Mouse (Mus musculus) C3H10T1/2 (cell line): ENCODE measurements around the gene Olfr461. TPM values are rescaled to one million over a fixed set of nuclear protein-coding genes. Genes with fewer than 3 reads are reported as not detected.

Source experiments
- polyA plus RNA-seq, 2 experiments: library from polyadenylated mRNA; unstranded; fragments of >200 nt; fragmentation: generic; extraction: Trizol; gene quantifications; one replicate each; pipeline ENCODE4 v1.2.1; 2012; ENCODE audit warnings: missing spikeins in 2 of 2

Gene Olfr461
- polyA plus RNA-seq: not detected

DNA sequence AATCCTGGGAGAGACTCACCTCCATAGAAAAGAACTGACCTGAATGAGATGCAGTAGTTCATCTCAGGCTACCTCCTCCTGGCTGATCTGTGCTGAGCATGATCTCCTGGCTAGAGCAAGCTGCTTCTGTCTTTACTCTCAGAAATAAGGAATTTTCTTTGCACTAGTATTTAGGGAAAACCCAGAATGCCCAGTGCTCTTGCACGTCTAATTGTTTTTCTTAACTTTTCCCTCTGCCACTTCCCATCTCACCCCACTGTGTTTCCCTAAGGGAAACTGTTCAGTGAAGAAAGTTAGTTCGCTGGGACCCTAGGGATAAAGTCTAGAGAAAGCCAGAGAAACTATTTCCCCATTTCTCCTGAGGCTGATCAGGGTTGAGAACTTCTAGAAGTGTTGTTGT is at the start of gene Olfr461:
TSS of gene Olfr461 (minus strand) at position 101 of the 400 bp plus-strand sequence.

DNA sequence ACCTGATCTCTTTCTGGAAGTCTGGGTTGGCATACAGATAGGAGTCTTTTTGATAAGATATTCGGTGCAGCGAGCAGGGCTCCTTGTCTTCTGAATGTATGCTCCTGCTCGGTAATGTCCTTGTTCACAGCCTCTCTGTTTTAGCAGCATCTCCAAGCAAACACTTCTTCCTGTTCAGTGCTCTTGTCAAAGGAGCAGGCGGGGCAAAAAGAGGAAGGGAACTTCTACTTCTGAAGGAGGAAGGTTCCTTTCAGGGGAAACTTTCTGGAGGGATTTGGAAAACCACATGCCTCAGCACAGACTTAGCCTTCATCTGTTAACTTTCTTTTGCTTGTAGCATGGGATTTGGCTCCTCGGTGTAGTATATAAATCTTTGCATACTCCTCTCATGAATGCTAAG is 30.8 kb upstream of the Olfr461 start, which contains the start of gene Clec5a:
TSS of gene Clec5a (minus strand) at position 177 of the 400 bp plus-strand sequence.

GRCm38 (mm10) chr6:40569187-40569586 is 14.3 kb upstream of the Olfr461 start, which contains the start of gene Olfr460:
Gene Olfr460 (plus strand): TSS chr6:40569487.

DNA sequence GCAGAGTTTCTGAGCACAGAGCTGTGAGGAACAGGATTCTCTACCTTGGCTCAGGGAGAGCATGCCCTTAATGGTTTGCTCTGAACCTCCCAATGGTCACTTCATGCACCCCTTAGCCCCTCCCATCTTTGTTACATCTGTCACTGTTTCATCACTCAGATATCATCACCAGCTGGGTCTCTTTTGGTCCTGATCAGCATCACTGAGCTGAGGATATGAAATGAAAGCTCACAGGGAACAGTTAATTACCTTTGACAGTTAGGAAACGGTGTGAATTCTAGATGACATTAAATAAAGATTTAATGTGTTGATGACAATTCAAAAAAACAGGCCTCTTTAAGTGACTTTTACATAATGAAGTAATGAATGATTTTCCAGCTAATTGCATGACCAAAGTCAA is 35.4 kb downstream of the Olfr461 start, which contains the start of gene Prss37:
TSS of gene Prss37 (minus strand) at position 101 of the 400 bp plus-strand sequence.

DNA sequence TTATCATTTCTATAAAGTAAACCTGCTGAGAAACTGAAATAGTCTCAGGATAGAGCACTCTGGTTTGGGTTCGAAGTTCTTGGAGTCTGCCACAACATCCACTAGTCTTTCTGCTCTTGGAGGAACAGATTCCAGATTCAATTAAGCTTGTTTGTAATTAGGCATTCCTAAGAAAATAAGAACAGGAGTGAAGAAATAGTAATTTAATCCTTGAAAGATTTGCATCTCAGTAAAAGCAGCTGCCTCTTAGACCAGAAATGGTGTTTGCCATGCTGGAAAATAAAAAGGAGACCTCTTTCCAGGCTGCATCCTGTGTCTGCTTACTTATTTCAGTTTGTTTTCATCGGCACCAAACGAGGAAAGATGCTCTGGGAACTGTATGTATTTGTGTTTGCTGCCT is 61.6 kb downstream of the Olfr461 start, which contains the start of gene Tas2r108:
TSS of gene Tas2r108 (plus strand) at position 301 of the 400 bp plus-strand sequence.

Other genes starting within 250 kb of the Olfr461 start
- gene Agk, start 229.9 kb downstream of the Olfr461 start, polyA plus RNA-seq: 1 to 10 TPM; 1.3 to 7.2 TPM
- under 1 TPM; 0.32 to 0.34 TPM for gene E330009J07Rik, start 118.9 kb downstream of the Olfr461 start, polyA plus RNA-seq
- gene Wee2, start 116.0 kb downstream of the Olfr461 start, polyA plus RNA-seq: not detected
- 10 to 100 TPM in 1 of 2 experiments, 1 to 10 TPM in 1; 2.8 to 25.4 TPM for gene Ssbp1, start 83.7 kb downstream of the Olfr461 start, polyA plus RNA-seq
- not detected for gene Tas2r137, start 63.8 kb downstream of the Olfr461 start, polyA plus RNA-seq
- gene Tas2r108, start 61.5 kb downstream of the Olfr461 start, polyA plus RNA-seq: not detected
- not detected for gene Prss37, start 35.5 kb downstream of the Olfr461 start, polyA plus RNA-seq
- not detected for gene Olfr460, start 14.4 kb upstream of the Olfr461 start, polyA plus RNA-seq
- gene Clec5a, start 30.8 kb upstream of the Olfr461 start, polyA plus RNA-seq: not detected
- not detected for gene Tas2r138, start 58.3 kb upstream of the Olfr461 start, polyA plus RNA-seq
- gene Mgam, start 73.8 kb upstream of the Olfr461 start, polyA plus RNA-seq: under 1 TPM; 0.01 to 0.02 TPM